Mouse (Mus musculus): ENCODE data around the gene Usp17ld. TPM values are rescaled to one million over a fixed set of nuclear protein-coding genes. Genes with fewer than 3 reads are reported as not detected.

The Usp17ld gene
- polyA plus RNA-seq (2015; fragmentation: Nextera tagmentation; extraction: Ambion mirVana) = not detected in 2 replicates

DNA sequence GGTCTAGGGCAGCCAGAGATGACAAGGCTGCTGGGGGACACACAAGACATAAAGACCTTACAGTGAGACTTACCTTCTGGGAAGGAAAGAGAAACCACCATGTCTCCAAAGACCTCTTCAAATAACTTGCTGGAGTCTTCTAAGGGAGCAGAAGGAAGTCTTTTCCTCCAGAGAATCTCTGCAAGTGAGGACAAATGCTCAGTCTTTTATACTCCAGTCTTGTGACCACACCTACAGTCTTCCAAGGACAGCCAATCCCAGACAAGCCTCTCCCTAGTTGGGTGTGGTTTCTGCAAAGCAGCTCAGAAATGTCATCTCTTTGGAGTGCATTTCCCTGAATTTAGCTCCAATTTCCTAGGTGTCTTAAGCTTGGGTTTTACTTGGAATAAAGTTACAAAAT is at the start of gene Usp17ld:
Gene Usp17ld, minus strand, starts transcription at position 101 of the 400 bp plus-strand sequence.

DNA sequence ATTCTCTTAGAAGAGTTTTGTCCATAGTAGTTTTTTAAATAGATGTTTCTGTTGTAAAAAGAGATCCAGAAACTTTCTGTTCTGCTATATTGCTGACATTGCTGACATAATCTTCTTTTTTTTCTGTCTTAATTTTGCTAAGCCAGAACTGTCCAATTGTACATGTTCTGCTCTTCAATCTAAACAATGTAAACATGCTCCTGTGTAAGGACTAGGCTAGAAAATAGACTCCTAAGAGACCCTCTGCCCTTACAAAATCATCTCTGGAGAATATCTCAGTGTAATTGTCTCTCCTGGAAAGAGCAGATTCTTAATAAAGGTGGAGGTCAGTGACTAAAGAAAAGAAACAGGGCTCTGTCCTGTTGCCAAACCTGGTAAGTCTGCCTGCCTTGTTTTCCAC is 35.6 kb downstream of the Usp17ld start, which contains the start of gene Olfr594:
Gene Olfr594, plus strand, starts transcription at position 301 of the 400 bp plus-strand sequence.

DNA sequence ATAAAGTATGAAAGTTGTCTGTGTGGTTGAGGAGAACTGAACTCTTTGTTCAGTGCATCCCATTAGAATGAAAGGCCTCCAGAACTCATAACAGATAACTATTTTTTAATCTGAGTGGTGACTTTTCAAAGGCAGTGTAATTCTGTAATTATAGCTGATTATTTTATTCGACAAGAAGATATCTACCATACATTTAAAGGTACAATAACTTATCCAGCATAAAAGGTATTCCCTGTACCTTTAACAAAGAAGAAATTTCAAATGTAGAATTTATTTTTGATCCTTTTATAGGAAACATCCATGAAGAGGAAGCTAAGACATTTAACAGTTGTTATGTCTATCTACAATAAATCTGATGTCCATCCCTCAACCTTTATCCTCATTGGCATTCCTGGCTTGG is 40.7 kb downstream of the Usp17ld start, which contains the start of gene Olfr593:
Gene Olfr593, plus strand, starts transcription at position 301 of the 400 bp plus-strand sequence.

Small RNAs within 50 kb of the gene (microRNA-seq; reads per million reads assigned to microRNA genes)
- gene Gm23550 (ENCODE audit: borderline replicate concordance, insufficient number of aligned reads) (not detected), gene Gm25171 (ENCODE audit: borderline replicate concordance, insufficient number of aligned reads) (not detected)

Other genes with a start within 250 kb of the Usp17ld start
- gene Olfr582, start 214.5 kb downstream of the Usp17ld start, polyA plus RNA-seq (2015; fragmentation: Nextera tagmentation; extraction: Ambion mirVana) = not detected in 2 replicates
- not detected in 2 replicates for gene Olfr583, start 201.2 kb downstream of the Usp17ld start, polyA plus RNA-seq (2015; fragmentation: Nextera tagmentation; extraction: Ambion mirVana)
- not detected in 2 replicates for gene Olfr584, start 170.6 kb downstream of the Usp17ld start, polyA plus RNA-seq (2015; fragmentation: Nextera tagmentation; extraction: Ambion mirVana)
- gene Olfr585, start 154.8 kb downstream of the Usp17ld start, polyA plus RNA-seq (2015; fragmentation: Nextera tagmentation; extraction: Ambion mirVana) = not detected in 2 replicates
- not detected in 2 replicates for gene Olfr586, start 126.9 kb downstream of the Usp17ld start, polyA plus RNA-seq (2015; fragmentation: Nextera tagmentation; extraction: Ambion mirVana)
- not detected in 2 replicates for gene Olfr588-ps1, start 111.6 kb downstream of the Usp17ld start, polyA plus RNA-seq (2015; fragmentation: Nextera tagmentation; extraction: Ambion mirVana)
- gene Olfr589, start 96.1 kb downstream of the Usp17ld start, polyA plus RNA-seq (2015; fragmentation: Nextera tagmentation; extraction: Ambion mirVana) = not detected in 2 replicates
- gene Olfr591, start 74.2 kb downstream of the Usp17ld start, polyA plus RNA-seq (2015; fragmentation: Nextera tagmentation; extraction: Ambion mirVana) = not detected in 2 replicates
- not detected in 2 replicates for gene Olfr592, start 67.7 kb downstream of the Usp17ld start, polyA plus RNA-seq (2015; fragmentation: Nextera tagmentation; extraction: Ambion mirVana)
- gene Olfr593, start 40.6 kb downstream of the Usp17ld start, polyA plus RNA-seq (2015; fragmentation: Nextera tagmentation; extraction: Ambion mirVana) = not detected in 2 replicates
- gene Olfr594, start 35.5 kb downstream of the Usp17ld start, polyA plus RNA-seq (2015; fragmentation: Nextera tagmentation; extraction: Ambion mirVana) = not detected in 2 replicates
- not detected in 2 replicates for gene Olfr596, start 53.1 kb upstream of the Usp17ld start, polyA plus RNA-seq (2015; fragmentation: Nextera tagmentation; extraction: Ambion mirVana)
- not detected in 2 replicates for gene Olfr597, start 63.8 kb upstream of the Usp17ld start, polyA plus RNA-seq (2015; fragmentation: Nextera tagmentation; extraction: Ambion mirVana)
- not detected in 2 replicates for gene Olfr598, start 71.1 kb upstream of the Usp17ld start, polyA plus RNA-seq (2015; fragmentation: Nextera tagmentation; extraction: Ambion mirVana)
- not detected in 2 replicates for gene Olfr599, start 83.4 kb upstream of the Usp17ld start, polyA plus RNA-seq (2015; fragmentation: Nextera tagmentation; extraction: Ambion mirVana)
- gene Olfr600, start 97.2 kb upstream of the Usp17ld start, polyA plus RNA-seq (2015; fragmentation: Nextera tagmentation; extraction: Ambion mirVana) = not detected in 2 replicates
- not detected in 2 replicates for gene Olfr601, start 110.2 kb upstream of the Usp17ld start, polyA plus RNA-seq (2015; fragmentation: Nextera tagmentation; extraction: Ambion mirVana)
- gene Olfr603, start 133.7 kb upstream of the Usp17ld start, polyA plus RNA-seq (2015; fragmentation: Nextera tagmentation; extraction: Ambion mirVana) = not detected in 2 replicates
- not detected in 2 replicates for gene Usp17lc, start 162.6 kb upstream of the Usp17ld start, polyA plus RNA-seq (2015; fragmentation: Nextera tagmentation; extraction: Ambion mirVana)
- gene Olfr605, start 192.9 kb upstream of the Usp17ld start, polyA plus RNA-seq (2015; fragmentation: Nextera tagmentation; extraction: Ambion mirVana) = not detected in 2 replicates
- gene Olfr606, start 196.5 kb upstream of the Usp17ld start, polyA plus RNA-seq (2015; fragmentation: Nextera tagmentation; extraction: Ambion mirVana) = not detected in 2 replicates
- not detected in 2 replicates for gene Olfr607, start 211.6 kb upstream of the Usp17ld start, polyA plus RNA-seq (2015; fragmentation: Nextera tagmentation; extraction: Ambion mirVana)
- not detected in 2 replicates for gene Olfr608, start 217.4 kb upstream of the Usp17ld start, polyA plus RNA-seq (2015; fragmentation: Nextera tagmentation; extraction: Ambion mirVana)
- not detected in 2 replicates for gene Olfr609, start 245.6 kb upstream of the Usp17ld start, polyA plus RNA-seq (2015; fragmentation: Nextera tagmentation; extraction: Ambion mirVana)